Mouse (Mus musculus): ENCODE data around the gene 4833427G06Rik. TPM values are rescaled to one million over a fixed set of nuclear protein-coding genes. Genes with fewer than 3 reads are reported as not detected.
"Not testable (repeated sequence)": the region's sequence is repeated elsewhere in the genome, so short reads cannot be mapped to it uniquely, and the experiment has no call there.

Gene 4833427G06Rik
- total RNA-seq (2014; fragmentation: Nextera tagmentation) (1.6 and 1.8 TPM in 2 replicates), total RNA-seq (2017) (0.66 TPM in 1 of 2 replicates, not detected in the other), polyA plus RNA-seq (2012) (0.09 and 0.11 TPM in 2 replicates)

DNA sequence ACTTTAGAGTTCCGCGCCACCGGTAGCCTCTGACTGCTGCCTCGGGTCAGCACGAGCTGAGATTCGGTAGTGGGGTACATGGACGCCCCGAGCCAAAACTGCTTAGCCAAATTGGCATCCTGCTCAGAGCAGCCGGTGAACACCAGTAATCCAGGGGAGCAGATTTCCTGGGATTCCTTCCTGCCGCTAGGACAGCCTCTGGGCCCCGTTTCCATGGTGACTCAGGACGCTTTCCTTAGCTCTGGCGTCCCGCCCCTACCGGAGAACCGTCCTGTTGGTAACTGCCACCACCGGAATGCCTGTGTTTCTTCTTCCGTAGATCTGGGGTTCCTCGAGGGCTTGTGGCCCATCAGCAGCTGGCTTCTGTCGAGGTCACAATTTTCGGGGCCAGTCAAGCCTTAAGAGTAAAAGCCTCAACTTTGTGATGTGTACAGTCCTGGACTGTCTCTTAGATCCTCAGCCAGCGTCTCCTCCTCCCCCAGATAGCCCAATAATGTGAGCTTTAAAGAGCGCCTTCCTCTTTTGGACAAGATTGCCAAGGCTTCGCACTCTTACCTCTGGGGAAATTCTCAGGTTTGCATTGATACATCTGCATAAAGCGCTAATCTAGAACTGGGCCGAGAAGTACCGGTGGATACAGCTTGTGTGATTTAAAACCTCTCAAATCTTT lies at the start of gene 4833427G06Rik:
TSS of gene 4833427G06Rik (minus strand) at position 323 of the 670 bp plus-strand sequence.
- no peaks in the 10 kb centered on the region for H3K36me3 ChIP-seq (replicated peaks)
- peaks cover 28% of the 10 kb centered on the region for H3K4me1 ChIP-seq (ENCODE audit: insufficient read depth, low read depth, low read length)
- 0 out of 2 replicates have a peak, but pooled peaks cover 7% of the 10 kb centered on the region for H3K9me3 ChIP-seq (replicated peaks)
- peaks cover 17% of the 10 kb centered on the region for H3K27me3 ChIP-seq (ENCODE audit: insufficient read depth, low read length)
- H3K4me3 ChIP-seq (ENCODE audit: low read depth, low read length), result no peak within 1 kb of the TSS
- ATAC-seq (ENCODE audit: extremely low read depth, insufficient number of reproducible peaks, low FRiP score, poor library complexity, severe bottlenecking) (no peak), DNase-seq (ENCODE audit: low spot score) (no peak)
- no peak for TF ChIP-seq POLR2AphosphoS5 (IDR thresholded peaks at IDR 0.05; ENCODE audit: insufficient replicate concordance, low read depth, low read length)
- TF ChIP-seq GATA1 (IDR thresholded peaks at IDR 0.05; ENCODE audit: borderline replicate concordance, low read length), result no peak
- no peak for TF ChIP-seq CTCF (IDR thresholded peaks at IDR 0.05; ENCODE audit: low read depth, low read length)
- TF ChIP-seq TAL1 (conservative IDR thresholded peaks at IDR 0.05; ENCODE audit: low read depth, low read length), result no peak
- TF ChIP-seq GATA2 (IDR thresholded peaks at IDR 0.05; ENCODE audit: borderline replicate concordance, low read depth, low read length), result no peak

DNA sequence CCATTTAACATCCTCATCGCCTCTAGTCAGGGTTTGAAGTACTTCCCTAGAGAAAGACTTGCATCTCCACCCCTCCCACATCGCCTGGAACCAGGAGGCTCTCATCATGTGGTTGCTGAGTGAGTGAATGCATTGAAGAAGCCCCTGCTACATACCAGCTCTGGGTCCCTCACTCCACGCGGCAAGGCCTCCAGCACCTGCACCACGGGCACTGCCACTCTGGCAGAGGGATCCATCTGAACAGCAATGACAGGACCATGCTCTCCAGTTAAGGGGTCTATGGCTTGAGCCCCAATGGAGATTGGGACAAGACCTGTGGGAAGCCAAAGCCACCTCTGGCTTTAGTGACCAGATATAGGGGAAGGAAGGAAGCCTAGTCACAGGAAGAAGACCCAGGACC lies 45.4 kb upstream of the 4833427G06Rik start:
- TF ChIP-seq GATA2 (IDR thresholded peaks at IDR 0.05; ENCODE audit: borderline replicate concordance, low read depth, low read length) (no peak), TAL1 (conservative IDR thresholded peaks at IDR 0.05; ENCODE audit: low read depth, low read length) (no peak), GATA1 (IDR thresholded peaks at IDR 0.05; ENCODE audit: borderline replicate concordance, low read length) (no peak), CTCF (IDR thresholded peaks at IDR 0.05; ENCODE audit: low read depth, low read length) (no peak), POLR2AphosphoS5 (IDR thresholded peaks at IDR 0.05; ENCODE audit: insufficient replicate concordance, low read depth, low read length) (no peak)
- H3K9me3 ChIP-seq (replicated peaks), result peaks cover 4% of the 10 kb centered on the region; the same call in 1 of the 2 replicates
- H3K4me3 ChIP-seq (ENCODE audit: low read depth, low read length), result no peak overlapping the region
- H3K4me1 ChIP-seq (ENCODE audit: insufficient read depth, low read depth, low read length), result peaks cover 12% of the 10 kb centered on the region; the same call in 1 of the 2 replicates
- ATAC-seq (ENCODE audit: extremely low read depth, insufficient number of reproducible peaks, low FRiP score, poor library complexity, severe bottlenecking) (no peak), DNase-seq (ENCODE audit: low spot score) (no peak)
- peaks cover 65% of the 10 kb centered on the region for H3K27me3 ChIP-seq (ENCODE audit: insufficient read depth, low read length)
- H3K36me3 ChIP-seq (replicated peaks), result no peaks in the 10 kb centered on the region

DNA sequence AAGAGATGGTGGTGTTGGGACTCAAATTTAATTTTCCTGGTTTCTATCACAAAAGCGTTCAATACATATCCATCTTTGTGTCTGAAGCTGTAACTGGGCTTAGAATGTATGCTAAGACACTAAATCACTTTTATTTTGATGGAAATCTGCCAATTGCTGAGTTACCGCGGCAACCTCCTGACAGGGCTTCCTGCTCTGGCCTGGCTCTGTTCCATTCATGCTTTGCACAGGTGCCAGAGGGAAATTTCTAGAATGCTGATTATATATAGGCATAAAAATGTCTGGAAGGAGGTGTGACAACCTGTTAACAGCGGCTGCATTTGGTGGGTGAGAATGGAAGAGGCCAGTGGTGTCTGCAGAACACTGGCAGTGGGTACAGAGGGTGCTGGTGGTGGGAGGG lies 44.6 kb upstream of the 4833427G06Rik start:
- TF ChIP-seq GATA1 (IDR thresholded peaks at IDR 0.05; ENCODE audit: borderline replicate concordance, low read length) (no peak), POLR2AphosphoS5 (IDR thresholded peaks at IDR 0.05; ENCODE audit: insufficient replicate concordance, low read depth, low read length) (no peak), CTCF (IDR thresholded peaks at IDR 0.05; ENCODE audit: low read depth, low read length) (no peak), GATA2 (IDR thresholded peaks at IDR 0.05; ENCODE audit: borderline replicate concordance, low read depth, low read length) (no peak), TAL1 (conservative IDR thresholded peaks at IDR 0.05; ENCODE audit: low read depth, low read length) (no peak)
- no peak for DNase-seq (ENCODE audit: low spot score)
- Histone ChIP-seq H3K27me3 (ENCODE audit: insufficient read depth, low read length) (peaks cover 62% of the 10 kb centered on the region), H3K4me3 (ENCODE audit: low read depth, low read length) (no peak overlapping the region), H3K36me3 (replicated peaks) (no peaks in the 10 kb centered on the region), H3K9me3 (replicated peaks) (peaks cover 4% of the 10 kb centered on the region; the same call in 1 of the 2 replicates), H3K4me1 (ENCODE audit: insufficient read depth, low read depth, low read length) (0 out of 2 replicates have a peak, but pooled peaks cover 7% of the 10 kb centered on the region)
- ATAC-seq (ENCODE audit: extremely low read depth, insufficient number of reproducible peaks, low FRiP score, poor library complexity, severe bottlenecking), result no peak

DNA sequence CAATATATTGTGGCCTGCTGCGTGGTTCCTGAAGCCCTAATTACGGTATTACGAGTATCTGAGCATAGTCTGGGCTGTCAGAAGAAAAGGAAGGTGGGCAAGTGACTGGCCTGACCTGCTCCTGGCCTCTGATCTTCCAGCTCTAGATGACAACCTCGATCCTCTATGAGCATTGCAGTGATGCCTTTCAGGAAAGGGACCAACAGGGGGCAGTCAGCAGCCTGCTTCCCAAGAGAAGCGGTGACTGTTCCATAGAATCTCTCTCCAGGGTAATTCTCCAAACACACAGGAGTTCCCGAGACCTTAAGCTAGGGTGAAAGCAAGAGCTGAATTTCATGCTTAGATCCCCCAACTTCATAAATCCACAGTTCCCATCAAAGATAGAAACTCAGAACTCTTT lies 42.3 kb upstream of the 4833427G06Rik start:
- ATAC-seq (ENCODE audit: extremely low read depth, insufficient number of reproducible peaks, low FRiP score, poor library complexity, severe bottlenecking), result no peak
- Histone ChIP-seq H3K27me3 (ENCODE audit: insufficient read depth, low read length) (peaks cover 46% of the 10 kb centered on the region), H3K9me3 (replicated peaks) (peaks cover 4% of the 10 kb centered on the region; the same call in 1 of the 2 replicates), H3K4me3 (ENCODE audit: low read depth, low read length) (no peak overlapping the region), H3K36me3 (replicated peaks) (no peaks in the 10 kb centered on the region), H3K4me1 (ENCODE audit: insufficient read depth, low read depth, low read length) (peaks cover 4% of the 10 kb centered on the region; the same call in 1 of the 2 replicates)
- TF ChIP-seq GATA2 (IDR thresholded peaks at IDR 0.05; ENCODE audit: borderline replicate concordance, low read depth, low read length) (no peak), CTCF (IDR thresholded peaks at IDR 0.05; ENCODE audit: low read depth, low read length) (no peak), POLR2AphosphoS5 (IDR thresholded peaks at IDR 0.05; ENCODE audit: insufficient replicate concordance, low read depth, low read length) (no peak), TAL1 (conservative IDR thresholded peaks at IDR 0.05; ENCODE audit: low read depth, low read length) (no peak), GATA1 (IDR thresholded peaks at IDR 0.05; ENCODE audit: borderline replicate concordance, low read length) (no peak)
- no peak for DNase-seq (ENCODE audit: low spot score)

DNA sequence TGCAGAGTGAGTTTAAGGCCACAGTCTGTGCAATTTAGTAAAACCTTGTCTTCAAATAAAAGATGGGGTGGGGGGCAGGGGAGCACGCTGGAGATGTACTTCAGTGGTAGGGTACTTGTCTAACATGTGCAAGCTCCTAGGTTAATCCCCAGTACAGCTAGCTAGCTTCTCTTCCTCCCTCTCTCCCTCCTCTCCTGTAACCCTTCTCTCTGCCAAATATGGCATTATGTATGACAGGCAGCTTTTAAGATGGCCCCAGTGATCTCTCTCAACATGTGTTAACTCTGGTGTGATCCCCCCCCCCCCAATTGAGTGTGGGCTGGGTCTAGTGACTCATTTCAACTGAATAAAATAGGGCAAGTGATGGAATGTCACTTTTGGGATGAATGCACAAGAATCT lies 41.6 kb upstream of the 4833427G06Rik start:
- no peak for TF ChIP-seq POLR2AphosphoS5 (IDR thresholded peaks at IDR 0.05; ENCODE audit: insufficient replicate concordance, low read depth, low read length)
- no peak for TF ChIP-seq GATA2 (IDR thresholded peaks at IDR 0.05; ENCODE audit: borderline replicate concordance, low read depth, low read length)
- no peak for TF ChIP-seq CTCF (IDR thresholded peaks at IDR 0.05; ENCODE audit: low read depth, low read length)
- no peak for TF ChIP-seq TAL1 (conservative IDR thresholded peaks at IDR 0.05; ENCODE audit: low read depth, low read length)
- TF ChIP-seq GATA1 (IDR thresholded peaks at IDR 0.05; ENCODE audit: borderline replicate concordance, low read length), result no peak
- H3K4me1 ChIP-seq (ENCODE audit: insufficient read depth, low read depth, low read length), result peaks cover 4% of the 10 kb centered on the region; the same call in 1 of the 2 replicates
- H3K9me3 ChIP-seq (replicated peaks), result peaks cover 4% of the 10 kb centered on the region; the same call in 1 of the 2 replicates
- peaks cover 41% of the 10 kb centered on the region for H3K27me3 ChIP-seq (ENCODE audit: insufficient read depth, low read length)
- H3K36me3 ChIP-seq (replicated peaks), result no peaks in the 10 kb centered on the region
- no peak overlapping the region for H3K4me3 ChIP-seq (ENCODE audit: low read depth, low read length)
- DNase-seq (ENCODE audit: low spot score) (no peak), ATAC-seq (ENCODE audit: extremely low read depth, insufficient number of reproducible peaks, low FRiP score, poor library complexity, severe bottlenecking) (no peak)

DNA sequence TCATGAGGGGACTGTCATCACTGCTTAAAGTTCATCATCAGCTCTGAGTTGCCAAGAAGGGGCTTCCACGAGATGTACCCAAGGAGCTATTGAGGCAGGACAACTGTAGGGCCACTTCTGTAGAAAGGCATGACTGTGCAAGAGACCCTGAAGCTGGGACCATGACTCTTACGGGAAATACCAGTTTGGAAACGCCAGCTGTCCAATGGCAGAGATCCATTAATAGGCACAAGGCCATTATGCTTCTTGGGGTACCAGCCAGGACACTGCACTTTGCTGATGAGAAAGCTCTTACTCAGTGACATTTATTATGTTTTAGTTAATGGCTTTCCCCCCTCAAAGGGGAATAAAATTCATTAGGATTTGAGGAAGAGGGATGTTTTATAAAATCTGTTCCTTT lies 38.8 kb upstream of the 4833427G06Rik start:
- no peak for TF ChIP-seq TAL1 (conservative IDR thresholded peaks at IDR 0.05; ENCODE audit: low read depth, low read length)
- no peak for TF ChIP-seq GATA2 (IDR thresholded peaks at IDR 0.05; ENCODE audit: borderline replicate concordance, low read depth, low read length)
- no peak for TF ChIP-seq GATA1 (IDR thresholded peaks at IDR 0.05; ENCODE audit: borderline replicate concordance, low read length)
- TF ChIP-seq POLR2AphosphoS5 (IDR thresholded peaks at IDR 0.05; ENCODE audit: insufficient replicate concordance, low read depth, low read length), result no peak
- TF ChIP-seq CTCF (IDR thresholded peaks at IDR 0.05; ENCODE audit: low read depth, low read length), result no peak
- H3K4me3 ChIP-seq (ENCODE audit: low read depth, low read length), result no peak overlapping the region
- peaks cover 4% of the 10 kb centered on the region; the same call in 1 of the 2 replicates for H3K9me3 ChIP-seq (replicated peaks)
- H3K36me3 ChIP-seq (replicated peaks), result no peaks in the 10 kb centered on the region
- H3K4me1 ChIP-seq (ENCODE audit: insufficient read depth, low read depth, low read length), result peaks cover 18% of the 10 kb centered on the region
- peaks cover 27% of the 10 kb centered on the region for H3K27me3 ChIP-seq (ENCODE audit: insufficient read depth, low read length)
- no peak for ATAC-seq (ENCODE audit: extremely low read depth, insufficient number of reproducible peaks, low FRiP score, poor library complexity, severe bottlenecking)
- DNase-seq (ENCODE audit: low spot score), result no peak

DNA sequence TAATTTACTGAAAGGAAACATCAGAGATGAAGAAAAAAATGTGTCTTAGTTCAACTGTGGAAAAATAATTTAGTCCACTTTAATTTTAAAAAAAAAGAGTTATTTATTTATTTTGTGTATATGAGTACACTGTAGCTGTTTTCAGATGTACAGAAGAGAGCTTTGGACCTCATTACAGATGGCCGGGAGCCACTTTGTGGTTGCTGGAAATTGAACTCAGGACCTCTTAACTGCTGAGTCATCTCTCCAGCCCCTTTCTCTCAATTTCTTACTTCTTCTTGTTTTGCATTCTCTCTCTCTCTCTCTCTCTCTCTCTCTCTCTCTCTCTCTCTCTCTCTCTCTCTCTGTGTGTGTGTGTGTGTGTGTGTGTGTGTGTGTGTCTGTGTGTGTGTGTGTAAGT lies 37.5 kb upstream of the 4833427G06Rik start:
- H3K4me3 ChIP-seq (ENCODE audit: low read depth, low read length); H3K9me3 ChIP-seq (replicated peaks); ATAC-seq (ENCODE audit: extremely low read depth, insufficient number of reproducible peaks, low FRiP score, poor library complexity, severe bottlenecking); H3K36me3 ChIP-seq (replicated peaks); DNase-seq (ENCODE audit: low spot score): not testable (repeated sequence)
- H3K27me3 ChIP-seq (ENCODE audit: insufficient read depth, low read length), result peaks cover 28% of the 10 kb centered on the region
- H3K4me1 ChIP-seq (ENCODE audit: insufficient read depth, low read depth, low read length), result peaks cover 18% of the 10 kb centered on the region

Measured in G1E (cell line).